Mouse (Mus musculus): ENCODE measurements around the gene Serpinb9c. TPM values are rescaled to one million over a fixed set of nuclear protein-coding genes. Genes with fewer than 3 reads are reported as not detected.
"Not testable (repeated sequence)": the region's sequence is repeated elsewhere in the genome, so short reads cannot be mapped to it uniquely, and the experiment has no call there.

Serpinb9c gene
- polyA plus RNA-seq (2014; fragmentation: Nextera tagmentation; extraction: Ambion mirVana), result not detected in 2 replicates

DNA sequence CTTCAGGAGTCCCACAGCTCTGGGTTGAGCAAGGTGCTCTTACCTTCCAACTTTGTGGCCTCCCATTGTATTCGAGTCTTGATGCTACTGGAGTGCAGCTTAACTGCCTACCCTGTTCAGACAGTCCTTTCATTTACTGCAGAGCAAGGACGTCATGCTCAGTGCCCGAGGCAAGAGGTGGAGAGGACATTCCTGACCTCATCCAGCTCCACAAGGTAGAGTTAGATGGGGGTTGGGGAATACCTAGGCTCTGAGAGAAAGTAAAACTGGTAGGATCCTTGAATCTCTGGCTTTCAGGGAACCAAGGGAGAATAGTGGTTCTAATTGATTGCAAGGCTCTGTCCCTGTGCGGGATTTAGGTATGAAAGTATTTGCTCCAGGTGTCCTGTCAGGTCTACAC is at the start of gene Serpinb9c:
TSS of gene Serpinb9c (minus strand) at position 101 of the 400 bp plus-strand sequence.
- no peaks in the 10 kb centered on the region for H3K4me1 ChIP-seq (ENCODE audit: control insufficient read depth, insufficient read depth, low read length)
- H3K36me3 ChIP-seq (ENCODE audit: control insufficient read depth, insufficient read depth, low read length), result no peaks in the 10 kb centered on the region
- no peaks in the 10 kb centered on the region for H3K9me3 ChIP-seq (ENCODE audit: control insufficient read depth, low read length)
- DNase-seq (ENCODE audit: low spot score) (no peak), ATAC-seq (ENCODE audit: low read depth) (no peak)
- H3K9ac ChIP-seq (ENCODE audit: low read depth, low read length), result no peak within 1 kb of the TSS
- H3K27ac ChIP-seq (replicated peaks; ENCODE audit: low read depth, low read length), result no peak within 1 kb of the TSS
- H3K27me3 ChIP-seq (replicated peaks; ENCODE audit: control insufficient read depth, insufficient read depth, low read length), result no peaks in the 10 kb centered on the region
- H3K4me2 ChIP-seq (ENCODE audit: low read depth, low read length), result no peak within 1 kb of the TSS
- WGBS, result 69% methylated on average over 4 of the region's 4 CpGs
- no peak within 1 kb of the TSS for H3K4me3 ChIP-seq (ENCODE audit: low read depth, low read length)

- Histone ChIP-seq H3K27me3 (replicated peaks; ENCODE audit: control insufficient read depth, insufficient read depth, low read length) (no peaks in the 10 kb centered on the region), H3K27ac (replicated peaks; ENCODE audit: low read depth, low read length) (no peak overlapping the region), H3K4me3 (ENCODE audit: low read depth, low read length) (no peak overlapping the region), H3K4me1 (ENCODE audit: control insufficient read depth, insufficient read depth, low read length) (no peaks in the 10 kb centered on the region), H3K9me3 (ENCODE audit: control insufficient read depth, low read length) (no peaks in the 10 kb centered on the region), H3K36me3 (ENCODE audit: control insufficient read depth, insufficient read depth, low read length) (no peaks in the 10 kb centered on the region), H3K9ac (ENCODE audit: low read depth, low read length) (no peak overlapping the region), H3K4me2 (ENCODE audit: low read depth, low read length) (no peak overlapping the region)
- ATAC-seq (ENCODE audit: low read depth) (no peak), DNase-seq (ENCODE audit: low spot score) (no peak)
- 54% methylated on average over 2 of the region's 2 CpGs for WGBS
Measured at GRCm38 (mm10) chr13:33199740-33200139, 40.2 kb upstream of the Serpinb9c start.

DNA sequence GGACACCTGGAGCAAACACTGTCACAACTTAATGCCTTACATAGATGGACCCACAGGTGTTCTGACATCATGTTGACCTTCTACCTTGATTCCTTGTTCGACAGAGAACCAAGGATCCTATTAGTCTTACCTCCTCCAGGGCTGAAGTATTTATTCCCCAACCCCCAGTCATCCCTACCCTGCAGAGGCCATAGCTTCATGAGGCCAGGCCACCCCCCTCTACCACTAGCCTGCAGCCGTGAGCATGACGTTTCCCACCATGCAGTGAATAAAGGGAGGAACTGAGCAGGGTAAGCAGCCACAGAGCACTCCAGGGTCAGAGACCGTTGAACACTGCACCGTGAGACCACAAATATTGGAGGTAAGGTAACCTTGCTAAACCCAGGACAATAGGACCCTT is 33.1 kb upstream of the Serpinb9c start, which contains the start of gene Serpinb9d:
TSS of gene Serpinb9d (plus strand) at position 301 of the 400 bp plus-strand sequence.
- Histone ChIP-seq H3K4me3 (ENCODE audit: low read depth, low read length) (no peak within 1 kb of the TSS), H3K9me3 (ENCODE audit: control insufficient read depth, low read length) (no peaks in the 10 kb centered on the region), H3K27ac (replicated peaks; ENCODE audit: low read depth, low read length) (no peak within 1 kb of the TSS), H3K4me1 (ENCODE audit: control insufficient read depth, insufficient read depth, low read length) (no peaks in the 10 kb centered on the region), H3K9ac (ENCODE audit: low read depth, low read length) (no peak within 1 kb of the TSS), H3K27me3 (replicated peaks; ENCODE audit: control insufficient read depth, insufficient read depth, low read length) (no peaks in the 10 kb centered on the region), H3K4me2 (ENCODE audit: low read depth, low read length) (no peak within 1 kb of the TSS), H3K36me3 (ENCODE audit: control insufficient read depth, insufficient read depth, low read length) (no peaks in the 10 kb centered on the region)
- no peak for DNase-seq (ENCODE audit: low spot score)
- no peak for ATAC-seq (ENCODE audit: low read depth)
- 79% methylated on average over 5 of the region's 5 CpGs for WGBS

- not testable (repeated sequence) for H3K4me1 ChIP-seq (ENCODE audit: control insufficient read depth, insufficient read depth, low read length); H3K36me3 ChIP-seq (ENCODE audit: control insufficient read depth, insufficient read depth, low read length); H3K27ac ChIP-seq (replicated peaks; ENCODE audit: low read depth, low read length); DNase-seq (ENCODE audit: low spot score); H3K9me3 ChIP-seq (ENCODE audit: control insufficient read depth, low read length); H3K27me3 ChIP-seq (replicated peaks; ENCODE audit: control insufficient read depth, insufficient read depth, low read length); H3K9ac ChIP-seq (ENCODE audit: low read depth, low read length); ATAC-seq (ENCODE audit: low read depth); H3K4me3 ChIP-seq (ENCODE audit: low read depth, low read length); H3K4me2 ChIP-seq (ENCODE audit: low read depth, low read length)
- 82% methylated on average over 1 of the region's 1 CpGs for WGBS
Measured at GRCm38 (mm10) chr13:33190486-33190885, 30.9 kb upstream of the Serpinb9c start.

GRCm38 (mm10) chr13:33141435-33141834 is 18.1 kb downstream of the Serpinb9c start:
- no peaks in the 10 kb centered on the region for H3K27me3 ChIP-seq (replicated peaks; ENCODE audit: control insufficient read depth, insufficient read depth, low read length)
- H3K27ac ChIP-seq (replicated peaks; ENCODE audit: low read depth, low read length), result no peak overlapping the region
- no peak overlapping the region for H3K4me3 ChIP-seq (ENCODE audit: low read depth, low read length)
- H3K36me3 ChIP-seq (ENCODE audit: control insufficient read depth, insufficient read depth, low read length), result no peaks in the 10 kb centered on the region
- DNase-seq (ENCODE audit: low spot score), result no peak
- no peak overlapping the region for H3K9ac ChIP-seq (ENCODE audit: low read depth, low read length)
- no peak for ATAC-seq (ENCODE audit: low read depth)
- no peak overlapping the region for H3K4me2 ChIP-seq (ENCODE audit: low read depth, low read length)
- WGBS, result 73% methylated on average over 3 of the region's 3 CpGs
- H3K4me1 ChIP-seq (ENCODE audit: control insufficient read depth, insufficient read depth, low read length), result no peaks in the 10 kb centered on the region
- H3K9me3 ChIP-seq (ENCODE audit: control insufficient read depth, low read length), result no peaks in the 10 kb centered on the region

GRCm38 (mm10) chr13:33137717-33138116 is 21.8 kb downstream of the Serpinb9c start:
- H3K4me1 ChIP-seq (ENCODE audit: control insufficient read depth, insufficient read depth, low read length), result no peaks in the 10 kb centered on the region
- ATAC-seq (ENCODE audit: low read depth), result no peak
- H3K27me3 ChIP-seq (replicated peaks; ENCODE audit: control insufficient read depth, insufficient read depth, low read length), result no peaks in the 10 kb centered on the region
- H3K9me3 ChIP-seq (ENCODE audit: control insufficient read depth, low read length), result no peaks in the 10 kb centered on the region
- WGBS, result 94% methylated on average over 2 of the region's 2 CpGs
- H3K4me3 ChIP-seq (ENCODE audit: low read depth, low read length), result no peak overlapping the region
- H3K4me2 ChIP-seq (ENCODE audit: low read depth, low read length), result no peak overlapping the region
- no peak overlapping the region for H3K9ac ChIP-seq (ENCODE audit: low read depth, low read length)
- no peak for DNase-seq (ENCODE audit: low spot score)
- no peak overlapping the region for H3K27ac ChIP-seq (replicated peaks; ENCODE audit: low read depth, low read length)
- H3K36me3 ChIP-seq (ENCODE audit: control insufficient read depth, insufficient read depth, low read length), result no peaks in the 10 kb centered on the region

- DNase-seq (ENCODE audit: low spot score) (peak; percentile 3), ATAC-seq (ENCODE audit: low read depth) (no peak)
- H3K9ac ChIP-seq (ENCODE audit: low read depth, low read length), result no peak overlapping the region
- no peaks in the 10 kb centered on the region for H3K36me3 ChIP-seq (ENCODE audit: control insufficient read depth, insufficient read depth, low read length)
- 56% methylated on average over 3 of the region's 3 CpGs for WGBS
- no peak overlapping the region for H3K4me2 ChIP-seq (ENCODE audit: low read depth, low read length)
- H3K4me1 ChIP-seq (ENCODE audit: control insufficient read depth, insufficient read depth, low read length), result no peaks in the 10 kb centered on the region
- no peaks in the 10 kb centered on the region for H3K27me3 ChIP-seq (replicated peaks; ENCODE audit: control insufficient read depth, insufficient read depth, low read length)
- H3K27ac ChIP-seq (replicated peaks; ENCODE audit: low read depth, low read length), result no peak overlapping the region
- H3K4me3 ChIP-seq (ENCODE audit: low read depth, low read length), result no peak overlapping the region
- no peaks in the 10 kb centered on the region for H3K9me3 ChIP-seq (ENCODE audit: control insufficient read depth, low read length)
Measured at GRCm38 (mm10) chr13:33113054-33113453, 46.5 kb downstream of the Serpinb9c start.

DNA sequence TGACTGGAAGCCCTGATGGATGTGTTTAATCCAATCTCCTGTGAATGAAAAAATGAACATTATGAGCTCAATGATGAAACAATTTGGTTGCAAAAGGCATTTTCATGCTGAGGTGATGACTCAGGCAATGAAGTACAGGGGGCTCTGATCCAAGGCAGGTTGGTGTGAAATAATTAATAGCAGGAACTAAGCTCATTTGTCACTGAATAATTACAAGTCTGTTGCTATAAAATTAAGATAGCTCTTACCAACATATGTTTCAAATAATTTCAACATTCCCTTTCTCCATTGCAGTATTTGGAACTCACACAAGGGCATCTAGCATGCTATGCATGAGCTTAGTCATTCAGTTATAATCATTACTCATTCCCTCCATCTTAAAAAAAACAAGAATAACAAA is 53.9 kb downstream of the Serpinb9c start:
- Histone ChIP-seq H3K4me1 (ENCODE audit: control insufficient read depth, insufficient read depth, low read length) (no peaks in the 10 kb centered on the region), H3K9me3 (ENCODE audit: control insufficient read depth, low read length) (no peaks in the 10 kb centered on the region), H3K27ac (replicated peaks; ENCODE audit: low read depth, low read length) (no peak overlapping the region), H3K9ac (ENCODE audit: low read depth, low read length) (no peak overlapping the region), H3K4me3 (ENCODE audit: low read depth, low read length) (no peak overlapping the region), H3K4me2 (ENCODE audit: low read depth, low read length) (no peak overlapping the region), H3K27me3 (replicated peaks; ENCODE audit: control insufficient read depth, insufficient read depth, low read length) (no peaks in the 10 kb centered on the region), H3K36me3 (ENCODE audit: control insufficient read depth, insufficient read depth, low read length) (no peaks in the 10 kb centered on the region)
- DNase-seq (ENCODE audit: low spot score), result no peak
- no peak for ATAC-seq (ENCODE audit: low read depth)

All from embryonic facial prominence, embryonic 14.5 days (tissue).